Comparison of ENCODE assay signal across 13 mouse cellular contexts in the genomic region with DNA sequence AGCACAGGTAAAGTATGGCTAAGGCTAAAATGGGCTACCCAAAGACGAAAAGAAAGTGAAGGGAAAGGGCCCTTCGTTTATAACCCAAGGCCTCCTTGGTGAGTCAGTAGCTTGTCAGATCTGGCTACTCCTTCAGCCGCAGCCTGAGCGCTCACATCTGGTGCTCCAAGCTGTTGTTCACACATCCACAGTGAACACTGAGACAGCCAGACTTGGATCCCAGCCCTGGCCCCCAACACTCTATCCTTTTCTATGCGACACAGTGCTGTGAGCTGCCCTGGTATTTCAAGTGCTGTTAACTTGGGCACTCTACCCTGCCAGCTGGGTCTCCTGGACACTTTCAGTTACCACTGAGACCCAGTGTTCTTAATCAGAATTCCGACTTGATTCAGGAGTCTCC. TPM values are rescaled to one million over a fixed set of nuclear protein-coding genes. Genes with fewer than 3 reads are reported as not detected.
A peak's percentile ranks its signal among the peaks of the same experiment; 100 is the strongest.
DNase-seq lines count a peak whose midpoint lies in the region; ATAC-seq and TF ChIP-seq lines count a peak whose summit lies in the region.
"Had no signal": no experiment of that assay in that cellular context is flagged by ENCODE, and none has a peak within 500 bp of the region (broad histone marks: within the 10 kb centered on the region; RNA-seq: fewer than 3 reads in every experiment).

No protein-coding gene starts in this region.

- H3K4me3 ChIP-seq in heart, embryonic 15.5 days, result no peak overlapping the region
- no peak overlapping the region for H3K4me3 ChIP-seq in lung, adult 2 months (replicated peaks; ENCODE audit: extremely low read depth, low read depth, low read length)
- H3K4me3 ChIP-seq in neural tube, embryonic 15.5 days (replicated peaks), result no peak overlapping the region
- H3K4me3 ChIP-seq in liver, embryonic 12.5 days, result no peak overlapping the region
- H3K4me3 ChIP-seq: hindbrain, embryonic 15.5 days; midbrain, embryonic 12.5 days had no signal

- no peaks in the 10 kb centered on the region for H3K27me3 ChIP-seq in heart, embryonic 15.5 days
- no peaks in the 10 kb centered on the region for H3K27me3 ChIP-seq in neural tube, embryonic 15.5 days (replicated peaks)
- H3K27me3 ChIP-seq in liver, embryonic 12.5 days (replicated peaks), result peaks cover 40% of the 10 kb centered on the region
- H3K27me3 ChIP-seq: hindbrain, embryonic 15.5 days had no signal

- no peak overlapping the region for H3K9ac ChIP-seq in heart, embryonic 15.5 days
- no peak overlapping the region for H3K9ac ChIP-seq in neural tube, embryonic 15.5 days (replicated peaks)
- H3K9ac ChIP-seq in liver, embryonic 12.5 days, result no peak overlapping the region
- H3K9ac ChIP-seq: hindbrain, embryonic 15.5 days; midbrain, embryonic 12.5 days had no signal

- H3K4me1 ChIP-seq in heart, embryonic 15.5 days (replicated peaks), result peaks cover 26% of the 10 kb centered on the region
- peaks cover 10% of the 10 kb centered on the region for H3K4me1 ChIP-seq in lung, adult 2 months (ENCODE audit: control insufficient read depth, insufficient read depth, low read length)
- peaks cover 5% of the 10 kb centered on the region for H3K4me1 ChIP-seq in neural tube, embryonic 15.5 days
- H3K4me1 ChIP-seq in liver, embryonic 12.5 days, result 0 out of 2 replicates have a peak, but pooled peaks cover 8% of the 10 kb centered on the region

- peak; percentile 48 for DNase-seq in testis, postnatal 10 days (ENCODE audit: low spot score)
- no peak for DNase-seq in testis, postnatal 14 days (ENCODE audit: low spot score)
- DNase-seq in lung, adult 2 months, result peak; percentile 19
- DNase-seq in adrenal gland, postnatal 10 days, result no peak
- DNase-seq in adrenal gland, adult (ENCODE audit: inconsistent age in 2 of 2, low spot score in 1 of 2), result no peak
- DNase-seq: thymus, adult 2 months had no signal

- H3K36me3 ChIP-seq in heart, embryonic 15.5 days, result no peaks in the 10 kb centered on the region
- no peaks in the 10 kb centered on the region for H3K36me3 ChIP-seq in neural tube, embryonic 15.5 days
- no peaks in the 10 kb centered on the region for H3K36me3 ChIP-seq in liver, embryonic 12.5 days
- H3K36me3 ChIP-seq: hindbrain, embryonic 15.5 days; midbrain, embryonic 12.5 days had no signal

- WGBS in heart, embryonic 15.5 days, result 43% methylated on average over 6 of the region's 6 CpGs
- WGBS in lung, adult 2 months, result 60% methylated on average over 6 of the region's 6 CpGs
- 93% methylated on average over 6 of the region's 6 CpGs for WGBS in neural tube, embryonic 15.5 days
- WGBS in liver, embryonic 12.5 days (ENCODE audit: insufficient replicate concordance), result 65% methylated on average over 6 of the region's 6 CpGs

- H3K9me3 ChIP-seq in heart, embryonic 15.5 days (replicated peaks), result no peaks in the 10 kb centered on the region
- H3K9me3 ChIP-seq in neural tube, embryonic 15.5 days (replicated peaks), result no peaks in the 10 kb centered on the region
- no peaks in the 10 kb centered on the region for H3K9me3 ChIP-seq in liver, embryonic 12.5 days (replicated peaks)
- H3K9me3 ChIP-seq: hindbrain, embryonic 15.5 days; midbrain, embryonic 12.5 days had no signal

- H3K27ac ChIP-seq in heart, embryonic 15.5 days, result peak overlapping the region; percentile 81
- no peak overlapping the region for H3K27ac ChIP-seq in neural tube, embryonic 15.5 days (replicated peaks)
- H3K27ac ChIP-seq in liver, embryonic 12.5 days, result no peak overlapping the region
- H3K27ac ChIP-seq: hindbrain, embryonic 15.5 days; midbrain, embryonic 12.5 days had no signal

- ATAC-seq in heart, embryonic 15.5 days (replicated peaks; ENCODE audit: insufficient number of reproducible peaks, insufficient read depth, low FRiP score, low read depth), result peak; percentile 85
- ATAC-seq in neural tube, embryonic 15.5 days (ENCODE audit: low FRiP score), result no peak
- no peak for ATAC-seq in liver, embryonic 12.5 days

- no peak for TF ChIP-seq POLR2A in lung, adult 2 months (IDR thresholded peaks at IDR 0.05; ENCODE audit: borderline replicate concordance, extremely low read depth, low read depth, low read length)

- TF ChIP-seq CTCF in lung, adult 2 months (IDR thresholded peaks at IDR 0.05; ENCODE audit: insufficient read depth, low read length), result no peak

- peak overlapping the region; percentile 67 for H3K4me2 ChIP-seq in heart, embryonic 15.5 days
- H3K4me2 ChIP-seq in neural tube, embryonic 15.5 days, result no peak overlapping the region
- H3K4me2 ChIP-seq in liver, embryonic 12.5 days, result no peak overlapping the region
- H3K4me2 ChIP-seq: hindbrain, embryonic 15.5 days; midbrain, embryonic 12.5 days had no signal

RNA-seq across cellular contexts. Expression of a gene that starts 8.7 kb away (rescaled TPM):
- 0.46 and 0.60 TPM in 2 replicates for polyA plus RNA-seq in heart, embryonic 15.5 days (2015; fragmentation: Nextera tagmentation; extraction: Ambion mirVana)
- polyA plus RNA-seq in lung, adult 2 months (2012; rRNA removed), result 0.04 TPM in 1 of 2 replicates, not detected in the other
- total RNA-seq in adrenal gland, postnatal 10 days (2021), result under 1 TPM; 0.09 to 0.70 TPM
- 1.0 and 1.2 TPM in 2 replicates for polyA plus RNA-seq in neural tube, embryonic 15.5 days (2015; fragmentation: Nextera tagmentation; extraction: Ambion mirVana)
- polyA plus RNA-seq in liver, embryonic 12.5 days (2016; fragmentation: Nextera tagmentation; extraction: Ambion mirVana), result not detected in 2 replicates
- total RNA-seq: ES-E14 had no signal
- polyA plus RNA-seq: limb, embryonic 11.5 days had no signal

RNA-seq across cellular contexts. Expression of a gene that starts 22.1 kb away (rescaled TPM):
- 40.5 and 52.4 TPM in 2 replicates for polyA plus RNA-seq in heart, embryonic 15.5 days (2015; fragmentation: Nextera tagmentation; extraction: Ambion mirVana)
- 4.4 and 9.5 TPM in 2 replicates for polyA plus RNA-seq in lung, adult 2 months (2012; rRNA removed)
- 10 to 100 TPM; 31.4 to 32.1 TPM for total RNA-seq in adrenal gland, postnatal 10 days (2021)
- polyA plus RNA-seq in neural tube, embryonic 15.5 days (2015; fragmentation: Nextera tagmentation; extraction: Ambion mirVana), result 74.0 and 78.9 TPM in 2 replicates
- polyA plus RNA-seq in liver, embryonic 12.5 days (2016; fragmentation: Nextera tagmentation; extraction: Ambion mirVana), result 56.6 and 57.8 TPM in 2 replicates

RNA-seq across cellular contexts. Expression of a gene that starts 41.6 kb away (rescaled TPM):
- 160 and 174 TPM in 2 replicates for polyA plus RNA-seq in heart, embryonic 15.5 days (2015; fragmentation: Nextera tagmentation; extraction: Ambion mirVana)
- 4.3 and 4.7 TPM in 2 replicates for polyA plus RNA-seq in lung, adult 2 months (2012; rRNA removed)
- total RNA-seq in adrenal gland, postnatal 10 days (2021), result 10 to 100 TPM; 30.3 to 33.2 TPM
- polyA plus RNA-seq in neural tube, embryonic 15.5 days (2015; fragmentation: Nextera tagmentation; extraction: Ambion mirVana), result 21.2 and 50.7 TPM in 2 replicates
- 288 and 294 TPM in 2 replicates for polyA plus RNA-seq in liver, embryonic 12.5 days (2016; fragmentation: Nextera tagmentation; extraction: Ambion mirVana)

RNA-seq across cellular contexts. Expression of a gene that starts 54.6 kb away (rescaled TPM):
- 0.92 and 1.6 TPM in 2 replicates for polyA plus RNA-seq in heart, embryonic 15.5 days (2015; fragmentation: Nextera tagmentation; extraction: Ambion mirVana)
- 2.6 and 4.1 TPM in 2 replicates for polyA plus RNA-seq in lung, adult 2 months (2012; rRNA removed)
- 1 to 10 TPM; 2.6 to 2.7 TPM for total RNA-seq in adrenal gland, postnatal 10 days (2021)
- polyA plus RNA-seq in neural tube, embryonic 15.5 days (2015; fragmentation: Nextera tagmentation; extraction: Ambion mirVana), result 0.41 and 0.56 TPM in 2 replicates
- 0.83 and 1.4 TPM in 2 replicates for polyA plus RNA-seq in liver, embryonic 12.5 days (2016; fragmentation: Nextera tagmentation; extraction: Ambion mirVana)
- polyA plus RNA-seq: midbrain, embryonic 12.5 days had no signal

RNA-seq across cellular contexts. Expression of a gene that starts 54.7 kb away (rescaled TPM):
- polyA plus RNA-seq in heart, embryonic 15.5 days (2015; fragmentation: Nextera tagmentation; extraction: Ambion mirVana), result 359 and 472 TPM in 2 replicates
- polyA plus RNA-seq in lung, adult 2 months (2012; rRNA removed), result 1,219 and 1,294 TPM in 2 replicates
- total RNA-seq in adrenal gland, postnatal 10 days (2021), result 100 to 1,000 TPM; 410 to 415 TPM
- polyA plus RNA-seq in neural tube, embryonic 15.5 days (2015; fragmentation: Nextera tagmentation; extraction: Ambion mirVana), result 111 and 182 TPM in 2 replicates
- polyA plus RNA-seq in liver, embryonic 12.5 days (2016; fragmentation: Nextera tagmentation; extraction: Ambion mirVana), result 68.6 and 70.7 TPM in 2 replicates

Comparison
In these comparisons a context has a peak if more than half of its experiments do, and no peak if none do; other contexts are left out.
1. DNase-seq: peak in testis, postnatal 10 days (single experiment) and lung, adult 2 months (single experiment); none in testis, postnatal 14 days (single experiment), adrenal gland, postnatal 10 days (single experiment) and adrenal gland, adult (0 of 2).